Mouse (Mus musculus) neural tube, embryonic 11.5 days (tissue): ENCODE results near the gene Snrpa1. TPM values are rescaled to one million over a fixed set of nuclear protein-coding genes. Genes with fewer than 3 reads are reported as not detected.
A peak's percentile ranks its signal among the peaks of the same experiment; 100 is the strongest.
"Not testable (repeated sequence)": the region's sequence is repeated elsewhere in the genome, so short reads cannot be mapped to it uniquely, and the experiment has no call there.

Experiments
- ATAC-seq: fragments of 200-750 bp; cut with Nextera tagmentation; 2 replicates; pipeline ENCODE4 v1.8.0; 2017; ENCODE audit warnings: moderate number of reproducible peaks, mild to moderate bottlenecking, moderate TSS enrichment, moderate library complexity; ENCODE audit not compliant: insufficient read depth, low FRiP score, low TSS enrichment
- DNase-seq: peaks from one replicate; pipeline ENCODE4 v3.0.0-alpha.2; 2015; ENCODE audit warnings: low spot score
- H3K27ac ChIP-seq: fragments of 300-500 bp; sonication (generic); 2 replicates; pipeline ENCODE4 v1.5.1; 2014; ENCODE audit warnings: low read depth, mild to moderate bottlenecking, low read length
- H3K27me3 ChIP-seq: fragments of 300-500 bp; sonication (generic); 2 replicates; pipeline ENCODE4 v1.6.1; 2014; ENCODE audit warnings: mild to moderate bottlenecking, low read length, mixed read lengths; ENCODE audit not compliant: control insufficient read depth, insufficient read depth
- H3K36me3 ChIP-seq: fragments of 300-500 bp; sonication (generic); 2 replicates; pipeline ENCODE4 v1.6.1; 2014; ENCODE audit warnings: mild to moderate bottlenecking, low read length, moderate library complexity, mixed read lengths; ENCODE audit not compliant: control insufficient read depth, insufficient read depth
- H3K4me1 ChIP-seq: fragments of 300-500 bp; sonication (generic); 2 replicates; pipeline ENCODE4 v1.6.1; 2014; ENCODE audit warnings: low read length, mixed read lengths; ENCODE audit not compliant: control insufficient read depth, insufficient read depth
- H3K4me2 ChIP-seq: fragments of 300-500 bp; sonication (generic); 2 replicates; pipeline ENCODE4 v1.6.1; 2014; ENCODE audit warnings: low read depth, mild to moderate bottlenecking, moderate library complexity
- H3K4me3 ChIP-seq: fragments of 300-500 bp; sonication (generic); 2 replicates; pipeline ENCODE4 v1.5.1; 2014; ENCODE audit warnings: low read depth, low read length
- H3K9ac ChIP-seq: fragments of 300-500 bp; sonication (generic); 2 replicates; pipeline ENCODE4 v1.6.1; 2014; ENCODE audit warnings: mild to moderate bottlenecking, low read length
- H3K9me3 ChIP-seq: fragments of 300-500 bp; sonication (generic); 2 replicates; pipeline ENCODE4 v1.6.1; 2016; ENCODE audit warnings: low read length; ENCODE audit not compliant: control insufficient read depth
- WGBS: fragments of 180-500 bp; shearing (Covaris S2); extraction: QIAGEN DNeasy Blood & Tissue Kit; methylation state at CpG from one replicate; pipeline ENCODE4 v1.1.7; 2014; 5-methylcytosine and 5-hydroxymethylcytosine counted together
- polyA plus RNA-seq: library from polyadenylated mRNA; unstranded; fragments of >200 nt; fragmentation: Nextera tagmentation; extraction: Ambion mirVana; gene quantifications from 2 replicates; pipeline ENCODE4 v1.2.1, GENCODE M21; 2014

Snrpa1 gene
- polyA plus RNA-seq, 1 experiment from 2014 or later, result 212 TPM

GRCm38 (mm10) chr7:66043552-66044459, 15.0 kb upstream of the Snrpa1 start, which contains the start of gene Gm45213:
TSS of gene Gm45213 (plus strand) at chr7:66043602.
- H3K4me3 ChIP-seq, result no peak within 1 kb of the TSS
- no peak within 1 kb of the TSS for H3K27ac ChIP-seq
- 72% methylated on average over 10 of the region's 10 CpGs for WGBS
- no peak within 1 kb of the TSS for H3K9ac ChIP-seq
- no peak within 1 kb of the TSS for H3K4me2 ChIP-seq
- DNase-seq (no peak), ATAC-seq (no peak)
- no peaks in the 10 kb centered on the region for H3K9me3 ChIP-seq
- H3K4me1 ChIP-seq, result peaks cover 12% of the 10 kb centered on the region
- H3K27me3 ChIP-seq, result 0 out of 2 replicates have a peak, but pooled peaks cover 2% of the 10 kb centered on the region
- H3K36me3 ChIP-seq, result no peaks in the 10 kb centered on the region

- ATAC-seq, result no peak
- H3K4me3 ChIP-seq, result no peak overlapping the region
- H3K9ac ChIP-seq, result no peak overlapping the region
- no peaks in the 10 kb centered on the region for H3K9me3 ChIP-seq
- 0 out of 2 replicates have a peak, but pooled peaks cover 2% of the 10 kb centered on the region for H3K27me3 ChIP-seq
- DNase-seq, result peak; percentile 12
- 19% methylated on average over 9 of the region's 9 CpGs for WGBS
- no peaks in the 10 kb centered on the region for H3K36me3 ChIP-seq
- no peak overlapping the region for H3K27ac ChIP-seq
- H3K4me2 ChIP-seq, result no peak overlapping the region
- peaks cover 12% of the 10 kb centered on the region for H3K4me1 ChIP-seq
Measured at GRCm38 (mm10) chr7:66044617-66045016, 14.2 kb upstream of the Snrpa1 start.

- Histone ChIP-seq H3K4me3 (no peak overlapping the region), H3K4me2 (no peak overlapping the region), H3K4me1 (peaks cover 12% of the 10 kb centered on the region), H3K9me3 (no peaks in the 10 kb centered on the region), H3K27ac (no peak overlapping the region), H3K9ac (no peak overlapping the region), H3K36me3 (no peaks in the 10 kb centered on the region), H3K27me3 (0 out of 2 replicates have a peak, but pooled peaks cover 2% of the 10 kb centered on the region)
- peak; percentile 23 for DNase-seq
- no peak for ATAC-seq
- WGBS, result 49% methylated on average over 17 of the region's 17 CpGs
Measured at GRCm38 (mm10) chr7:66046921-66047918, 11.6 kb upstream of the Snrpa1 start.

GRCm38 (mm10) chr7:66047975-66048374, 10.8 kb upstream of the Snrpa1 start:
- Histone ChIP-seq H3K4me1 (peaks cover 12% of the 10 kb centered on the region), H3K4me3 (no peak overlapping the region), H3K4me2 (no peak overlapping the region), H3K36me3 (no peaks in the 10 kb centered on the region), H3K9me3 (no peaks in the 10 kb centered on the region), H3K9ac (no peak overlapping the region), H3K27me3 (0 out of 2 replicates have a peak, but pooled peaks cover 2% of the 10 kb centered on the region), H3K27ac (no peak overlapping the region)
- ATAC-seq (no peak), DNase-seq (no peak)
- 80% methylated on average over 4 of the region's 4 CpGs for WGBS

- peaks cover 12% of the 10 kb centered on the region for H3K4me1 ChIP-seq
- H3K4me3 ChIP-seq, result no peak overlapping the region
- ATAC-seq (no peak), DNase-seq (no peak)
- no peak overlapping the region for H3K4me2 ChIP-seq
- WGBS, result 86% methylated on average over 12 of the region's 12 CpGs
- H3K9me3 ChIP-seq, result no peaks in the 10 kb centered on the region
- H3K9ac ChIP-seq, result no peak overlapping the region
- H3K36me3 ChIP-seq, result no peaks in the 10 kb centered on the region
- H3K27ac ChIP-seq, result no peak overlapping the region
- 0 out of 2 replicates have a peak, but pooled peaks cover 2% of the 10 kb centered on the region for H3K27me3 ChIP-seq
Measured at GRCm38 (mm10) chr7:66048446-66049230, 10.2 kb upstream of the Snrpa1 start.

GRCm38 (mm10) chr7:66053946-66054483, 4.8 kb upstream of the Snrpa1 start:
- H3K9ac ChIP-seq, result no peak overlapping the region
- WGBS, result 86% methylated on average over 4 of the region's 4 CpGs
- H3K9me3 ChIP-seq, result no peaks in the 10 kb centered on the region
- DNase-seq (no peak), ATAC-seq (no peak)
- no peak overlapping the region for H3K4me2 ChIP-seq
- H3K27me3 ChIP-seq, result no peaks in the 10 kb centered on the region
- no peak overlapping the region for H3K27ac ChIP-seq
- no peaks in the 10 kb centered on the region for H3K36me3 ChIP-seq
- no peak overlapping the region for H3K4me3 ChIP-seq
- no peaks in the 10 kb centered on the region for H3K4me1 ChIP-seq

- DNase-seq, result not testable (repeated sequence)
Measured at GRCm38 (mm10) chr7:66055356-66055755, 3.4 kb upstream of the Snrpa1 start.

More at GRCm38 (mm10) chr7:66055356-66055755, 3.4 kb upstream of the Snrpa1 start:
- H3K27me3 ChIP-seq, ATAC-seq, H3K9ac ChIP-seq, H3K4me2 ChIP-seq, H3K9me3 ChIP-seq, H3K4me3 ChIP-seq, H3K27ac ChIP-seq, H3K4me1 ChIP-seq, H3K36me3 ChIP-seq: not testable (repeated sequence)
- WGBS, result 14% methylated on average over 2 of the region's 2 CpGs
